Mouse (Mus musculus) heart, embryonic 12.5 days (tissue): Measurements from ENCODE around the gene Tmem185b. TPM values are rescaled to one million over a fixed set of nuclear protein-coding genes. Genes with fewer than 3 reads are reported as not detected.

Experiments used
- ATAC-seq: fragments of 200-750 bp; cut with Nextera tagmentation; 2 replicates; pipeline ENCODE4 v1.8.0; 2017; ENCODE audit warnings: moderate TSS enrichment, moderate library complexity; ENCODE audit not compliant: insufficient number of reproducible peaks, low FRiP score
- H3K27ac ChIP-seq: fragments of 300-500 bp; sonication (generic); 2 replicates; pipeline ENCODE4 v1.5.1; 2016; ENCODE audit warnings: mild to moderate bottlenecking, moderate library complexity; ENCODE audit not compliant: poor library complexity, severe bottlenecking
- H3K27me3 ChIP-seq: fragments of 300-500 bp; sonication (generic); replicated peaks from 2 replicates; pipeline ENCODE4 v1.6.1; 2016; ENCODE audit warnings: mild to moderate bottlenecking, moderate library complexity
- H3K36me3 ChIP-seq: fragments of 300-500 bp; sonication (generic); 2 replicates; pipeline ENCODE4 v1.6.1; 2016; ENCODE audit warnings: mild to moderate bottlenecking, moderate library complexity
- H3K4me1 ChIP-seq: fragments of 300-500 bp; sonication (generic); replicated peaks from 2 replicates; pipeline ENCODE4 v1.6.1; 2016; ENCODE audit warnings: mild to moderate bottlenecking
- H3K4me2 ChIP-seq: fragments of 300-500 bp; sonication (generic); 2 replicates; pipeline ENCODE4 v1.6.1; 2016; ENCODE audit warnings: mild to moderate bottlenecking, moderate library complexity
- H3K4me3 ChIP-seq: fragments of 300-500 bp; sonication (generic); 2 replicates; pipeline ENCODE4 v1.5.1; 2016; ENCODE audit warnings: mild to moderate bottlenecking
- H3K9ac ChIP-seq: fragments of 300-500 bp; sonication (generic); 2 replicates; pipeline ENCODE4 v1.6.1; 2016; ENCODE audit warnings: mild to moderate bottlenecking, moderate library complexity
- H3K9me3 ChIP-seq: fragments of 300-500 bp; sonication (generic); replicated peaks from 2 replicates; pipeline ENCODE4 v1.6.1; 2016; ENCODE audit warnings: mild to moderate bottlenecking, moderate library complexity
- WGBS: fragments of 180-500 bp; shearing (Covaris S2); methylation state at CpG from one replicate; pipeline ENCODE4 v1.1.7; 2016; 5-methylcytosine and 5-hydroxymethylcytosine counted together
- polyA plus RNA-seq: library from polyadenylated mRNA; unstranded; fragments of >200 nt; fragmentation: Nextera tagmentation; extraction: Ambion mirVana; gene quantifications from 2 replicates; pipeline ENCODE4 v1.2.1, GENCODE M21; 2016

The Tmem185b gene
- polyA plus RNA-seq, 1 experiment from 2014 or later, result 23.2 TPM

DNA sequence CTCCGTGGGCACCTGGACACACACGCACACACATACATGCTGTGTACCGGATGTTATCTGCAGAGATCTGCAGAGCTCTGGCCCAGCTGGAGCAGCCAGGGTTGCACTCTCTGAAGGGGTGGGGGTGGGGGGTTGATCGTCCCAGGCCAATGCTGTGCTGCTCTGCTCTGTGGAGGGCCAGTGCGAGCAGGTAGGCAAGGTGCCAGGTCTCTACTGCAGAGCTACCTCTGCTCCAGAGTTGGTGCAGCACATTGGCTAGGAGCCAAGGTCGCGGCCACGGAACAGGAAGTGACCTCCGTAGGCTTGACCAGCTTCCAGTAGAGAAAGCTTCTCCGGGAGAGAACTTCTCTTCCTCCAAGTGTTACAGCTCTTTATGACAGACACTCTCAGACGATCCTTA, 33.9 kb upstream of the Tmem185b start:
- Histone ChIP-seq H3K36me3 (peaks cover 11% of the 10 kb centered on the region), H3K27ac (peak overlapping the region; percentile 45), H3K27me3 (no peaks in the 10 kb centered on the region), H3K9me3 (no peaks in the 10 kb centered on the region), H3K4me3 (no peak overlapping the region), H3K4me2 (peak overlapping the region; percentile 44), H3K9ac (peak overlapping the region; percentile 29; the same call in 1 of the 2 replicates), H3K4me1 (peaks cover 71% of the 10 kb centered on the region)
- 25% methylated on average over 11 of the region's 11 CpGs for WGBS
- ATAC-seq, result peak; percentile 57

DNA sequence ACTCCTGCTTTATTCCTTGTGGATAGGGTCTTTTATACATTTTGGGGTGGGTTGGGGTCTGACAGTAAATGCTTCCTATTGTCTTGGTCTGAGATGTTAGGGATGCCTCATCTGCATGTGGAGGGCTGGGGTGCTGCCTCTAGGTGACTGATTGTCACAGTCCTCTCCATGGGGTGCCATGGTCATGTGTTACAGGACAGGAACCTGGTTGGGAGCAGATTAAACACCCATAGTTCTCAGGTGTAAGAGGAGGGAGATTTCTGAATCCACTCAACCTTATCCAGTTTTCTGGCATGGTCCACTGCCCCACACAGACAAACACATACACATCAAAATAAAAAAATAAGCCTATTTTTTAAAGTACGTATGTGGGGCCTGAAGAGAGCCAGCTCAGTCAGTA, 33.5 kb upstream of the Tmem185b start:
- Histone ChIP-seq H3K4me1 (peaks cover 71% of the 10 kb centered on the region), H3K27me3 (no peaks in the 10 kb centered on the region), H3K9ac (no peak overlapping the region), H3K27ac (peak overlapping the region; percentile 45), H3K4me3 (no peak overlapping the region), H3K9me3 (no peaks in the 10 kb centered on the region), H3K4me2 (peak overlapping the region; percentile 44), H3K36me3 (peaks cover 11% of the 10 kb centered on the region)
- WGBS, result 80% methylated on average over 1 of the region's 1 CpGs
- no peak for ATAC-seq

- H3K4me2 ChIP-seq, result no peak overlapping the region
- H3K27ac ChIP-seq, result no peak overlapping the region
- no peaks in the 10 kb centered on the region for H3K27me3 ChIP-seq
- H3K9ac ChIP-seq, result no peak overlapping the region
- no peak overlapping the region for H3K4me3 ChIP-seq
- H3K9me3 ChIP-seq, result no peaks in the 10 kb centered on the region
- H3K36me3 ChIP-seq, result peaks cover 16% of the 10 kb centered on the region
- peaks cover 71% of the 10 kb centered on the region for H3K4me1 ChIP-seq
- no peak for ATAC-seq
- 70% methylated on average over 2 of the region's 2 CpGs for WGBS
Measured at GRCm38 (mm10) chr1:119494024-119494711, 31.8 kb upstream of the Tmem185b start.

GRCm38 (mm10) chr1:119494712-119495395, 31.1 kb upstream of the Tmem185b start:
- ATAC-seq, result no peak
- H3K4me2 ChIP-seq, result no peak overlapping the region
- peaks cover 19% of the 10 kb centered on the region for H3K36me3 ChIP-seq
- WGBS, result 89% methylated on average over 9 of the region's 9 CpGs
- peaks cover 75% of the 10 kb centered on the region for H3K4me1 ChIP-seq
- H3K4me3 ChIP-seq, result no peak overlapping the region
- no peaks in the 10 kb centered on the region for H3K9me3 ChIP-seq
- no peak overlapping the region for H3K27ac ChIP-seq
- no peak overlapping the region for H3K9ac ChIP-seq
- no peaks in the 10 kb centered on the region for H3K27me3 ChIP-seq

DNA sequence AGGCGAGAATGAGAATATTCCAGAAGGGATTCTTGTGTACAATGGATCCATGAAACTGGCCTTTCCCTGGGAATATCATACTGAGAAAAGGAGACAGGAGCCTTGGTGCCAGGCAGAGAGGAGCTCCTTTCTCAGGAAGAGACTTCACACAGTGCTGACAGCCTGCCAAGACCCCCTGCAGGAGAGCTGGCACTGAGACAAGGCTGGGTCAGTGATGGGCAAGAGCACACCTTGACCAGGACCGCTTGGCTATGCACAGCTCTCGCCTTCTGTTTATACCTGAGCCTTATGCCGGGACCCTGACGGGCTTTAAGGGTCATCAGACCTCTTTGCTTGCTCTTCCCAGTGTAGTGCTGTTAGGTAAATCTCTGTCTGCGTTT, 30.6 kb upstream of the Tmem185b start:
- 81% methylated on average over 6 of the region's 6 CpGs for WGBS
- Histone ChIP-seq H3K4me1 (peaks cover 75% of the 10 kb centered on the region), H3K27ac (no peak overlapping the region), H3K36me3 (peaks cover 21% of the 10 kb centered on the region), H3K4me2 (no peak overlapping the region), H3K9me3 (no peaks in the 10 kb centered on the region), H3K9ac (no peak overlapping the region), H3K27me3 (no peaks in the 10 kb centered on the region), H3K4me3 (no peak overlapping the region)
- ATAC-seq, result no peak

GRCm38 (mm10) chr1:119497346-119498004, 28.5 kb upstream of the Tmem185b start:
- Histone ChIP-seq H3K36me3 (peaks cover 31% of the 10 kb centered on the region), H3K9me3 (0 out of 2 replicates have a peak, but pooled peaks cover 3% of the 10 kb centered on the region), H3K4me2 (no peak overlapping the region), H3K9ac (no peak overlapping the region), H3K4me1 (peaks cover 75% of the 10 kb centered on the region), H3K27me3 (no peaks in the 10 kb centered on the region), H3K27ac (no peak overlapping the region), H3K4me3 (no peak overlapping the region)
- 77% methylated on average over 5 of the region's 5 CpGs for WGBS
- ATAC-seq, result no peak

GRCm38 (mm10) chr1:119498536-119499231, 27.3 kb upstream of the Tmem185b start:
- Histone ChIP-seq H3K4me3 (no peak overlapping the region), H3K4me2 (no peak overlapping the region), H3K4me1 (peaks cover 76% of the 10 kb centered on the region), H3K9ac (no peak overlapping the region), H3K27me3 (no peaks in the 10 kb centered on the region), H3K9me3 (0 out of 2 replicates have a peak, but pooled peaks cover 3% of the 10 kb centered on the region), H3K27ac (no peak overlapping the region), H3K36me3 (peaks cover 33% of the 10 kb centered on the region)
- no peak for ATAC-seq
- 74% methylated on average over 9 of the region's 9 CpGs for WGBS

GRCm38 (mm10) chr1:119499456-119499855, 26.5 kb upstream of the Tmem185b start:
- H3K4me1 ChIP-seq, result peaks cover 72% of the 10 kb centered on the region

DNA sequence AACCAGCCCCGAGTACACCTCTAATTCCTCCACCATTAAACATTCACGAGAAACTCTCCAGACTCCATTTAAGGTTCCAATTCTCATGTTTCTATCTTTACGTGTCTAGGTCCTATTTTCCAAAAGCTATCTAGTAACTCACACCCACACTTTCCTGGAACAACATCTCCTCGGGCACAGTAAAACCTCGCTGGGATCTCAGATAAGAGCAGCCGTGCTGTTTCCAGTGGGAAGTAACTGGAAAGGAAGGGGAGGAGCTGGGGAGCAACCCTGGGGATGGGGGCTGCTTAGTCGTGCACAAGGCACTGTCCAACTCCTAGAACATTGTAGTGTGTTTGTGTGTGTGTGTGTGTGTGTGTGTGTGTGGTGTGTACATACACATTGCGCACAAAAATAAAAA, 24.1 kb upstream of the Tmem185b start:
- Histone ChIP-seq H3K9me3 (0 out of 2 replicates have a peak, but pooled peaks cover 3% of the 10 kb centered on the region), H3K4me1 (peaks cover 63% of the 10 kb centered on the region), H3K4me2 (peak overlapping the region; percentile 79), H3K27me3 (no peaks in the 10 kb centered on the region), H3K36me3 (peaks cover 24% of the 10 kb centered on the region), H3K4me3 (no peak overlapping the region), H3K27ac (peak overlapping the region; percentile 67; the same call in 1 of the 2 replicates), H3K9ac (no peak overlapping the region)
- 33% methylated on average over 8 of the region's 8 CpGs for WGBS
- ATAC-seq, result no peak

More at GRCm38 (mm10) chr1:119499456-119499855, 26.5 kb upstream of the Tmem185b start:
- Histone ChIP-seq H3K36me3 (peaks cover 32% of the 10 kb centered on the region), H3K9me3 (0 out of 2 replicates have a peak, but pooled peaks cover 3% of the 10 kb centered on the region), H3K27me3 (no peaks in the 10 kb centered on the region), H3K4me3 (no peak overlapping the region), H3K27ac (no peak overlapping the region), H3K4me2 (no peak overlapping the region), H3K9ac (no peak overlapping the region)
- WGBS, result 90% methylated on average over 10 of the region's 10 CpGs
- no peak for ATAC-seq

GRCm38 (mm10) chr1:119502729-119503128, 23.2 kb upstream of the Tmem185b start:
- ATAC-seq, result no peak
- peak overlapping the region; percentile 84 for H3K4me3 ChIP-seq
- H3K36me3 ChIP-seq, result peaks cover 24% of the 10 kb centered on the region
- 0 out of 2 replicates have a peak, but pooled peaks cover 3% of the 10 kb centered on the region for H3K9me3 ChIP-seq
- peak overlapping the region; percentile 89 for H3K9ac ChIP-seq
- H3K4me2 ChIP-seq, result peak overlapping the region; percentile 79
- H3K27me3 ChIP-seq, result no peaks in the 10 kb centered on the region
- H3K4me1 ChIP-seq, result peaks cover 54% of the 10 kb centered on the region
- 92% methylated on average over 11 of the region's 11 CpGs for WGBS
- peak overlapping the region; percentile 85 for H3K27ac ChIP-seq
